Mouse (Mus musculus) adrenal gland, adult 2 months (tissue): ENCODE measurements at regions not wholly inside any gene's neighbourhood (a gene's known extent, or its start where the extent isn't known, plus 50 kb on each side); places are given as distances from the start of the nearest gene placed in this dataset.
"Not testable (repeated sequence)": the region's sequence is repeated elsewhere in the genome, so short reads cannot be mapped to it uniquely, and the experiment has no call there.

Experiments used
- DNase-seq: peaks from one replicate; pipeline ENCODE4 v3.0.0; 2021

- no peak for DNase-seq
These were observed 114.0 kb upstream of the Nxpe4 start for GRCm38 (mm10) chr9:48047846-48048245.

- peak; percentile 34 for DNase-seq
These were observed 108.2 kb upstream of the Nxpe4 start for GRCm38 (mm10) chr9:48053580-48053979.

GRCm38 (mm10) chr9:48055246-48055645, 106.6 kb upstream of the Nxpe4 start:
- DNase-seq = peak; percentile 92

GRCm38 (mm10) chr9:48058599-48058998, 103.2 kb upstream of the Nxpe4 start:
- peak; percentile 87 for DNase-seq

GRCm38 (mm10) chr9:48059549-48060165, 102.2 kb upstream of the Nxpe4 start:
- DNase-seq = no peak

GRCm38 (mm10) chr9:48060996-48061395, 100.8 kb upstream of the Nxpe4 start:
- DNase-seq = no peak

GRCm38 (mm10) chr9:48066730-48067345, 95.0 kb upstream of the Nxpe4 start:
- no peak for DNase-seq

- DNase-seq = no peak
These were observed 89.2 kb upstream of the Nxpe4 start for GRCm38 (mm10) chr9:48072592-48072991.

- DNase-seq = no peak
These were observed 88.7 kb upstream of the Nxpe4 start for GRCm38 (mm10) chr9:48073096-48073495.

- DNase-seq = no peak
These were observed 86.1 kb upstream of the Nxpe4 start for GRCm38 (mm10) chr9:48075661-48076240.

- no peak for DNase-seq
These were observed 79.4 kb upstream of the Nxpe4 start for GRCm38 (mm10) chr9:48082461-48082860.

- not testable (repeated sequence) for DNase-seq
These were observed 77.6 kb upstream of the Nxpe4 start for GRCm38 (mm10) chr9:48084196-48084595.

GRCm38 (mm10) chr9:48089661-48090060, 72.2 kb upstream of the Nxpe4 start:
- no peak for DNase-seq

- no peak for DNase-seq
These were observed 67.1 kb upstream of the Nxpe4 start for GRCm38 (mm10) chr9:48094756-48095155.

- DNase-seq = peak; percentile 24
These were observed 62.0 kb upstream of the Nxpe4 start for GRCm38 (mm10) chr9:48099846-48100245.

GRCm38 (mm10) chr9:48106441-48107167, 55.2 kb upstream of the Nxpe4 start:
- DNase-seq = no peak

- no peak for DNase-seq
These were observed 52.7 kb upstream of the Nxpe4 start for GRCm38 (mm10) chr9:48108994-48109619.

GRCm38 (mm10) chr9:48111316-48111890, 50.4 kb upstream of the Nxpe4 start:
- peak; percentile 39 for DNase-seq
